Comparison of ENCODE assay signal across 26 mouse cellular contexts in the genomic region with DNA sequence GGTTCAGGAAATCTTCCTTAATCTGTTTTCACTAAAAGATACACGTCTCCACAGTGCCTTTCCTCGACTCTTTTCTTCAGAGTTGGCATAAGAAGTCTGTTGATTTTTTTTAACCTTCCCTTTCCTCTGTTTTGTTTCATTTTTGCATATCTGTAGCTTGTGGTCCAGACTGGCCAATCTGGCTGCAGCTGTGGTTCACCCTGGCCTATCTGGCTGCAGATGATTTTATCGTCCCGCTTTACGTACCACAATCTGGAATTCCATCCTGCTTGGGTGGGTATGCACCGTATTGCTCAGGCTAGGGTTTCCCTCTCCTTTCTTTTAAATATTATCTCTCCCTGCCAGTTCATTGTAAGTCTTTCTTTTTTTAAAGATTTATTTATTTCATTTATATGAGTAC. TPM values are rescaled to one million over a fixed set of nuclear protein-coding genes. Genes with fewer than 3 reads are reported as not detected.
DNase-seq lines count a peak whose midpoint lies in the region; ATAC-seq and TF ChIP-seq lines count a peak whose summit lies in the region.
"Had no signal": no experiment of that assay in that cellular context is flagged by ENCODE, and none has a peak within 500 bp of the region (broad histone marks: within the 10 kb centered on the region; RNA-seq: fewer than 3 reads in every experiment).

No protein-coding gene starts in this region.

- TF ChIP-seq CTCF in MEL (IDR thresholded peaks at IDR 0.05 in 2 of 3, conservative IDR thresholded peaks at IDR 0.05 in 1 of 3; ENCODE audit: control insufficient read depth in 1 of 3, insufficient read depth in 1 of 3, low read depth in 2 of 3, low read length in 3 of 3, poor library complexity in 1 of 3, severe bottlenecking in 1 of 3): no peak

- TF ChIP-seq RAD21 in MEL (IDR thresholded peaks at IDR 0.05; ENCODE audit: low read depth, low read length): no peak

- H3K27ac ChIP-seq in MEL (ENCODE audit: control insufficient read depth, low read depth, low read length): no peak overlapping the region
- H3K27ac ChIP-seq: embryonic facial prominence, embryonic 10.5 days; embryonic facial prominence, embryonic 13.5 days; forebrain, embryonic 12.5 days; forebrain, embryonic 15.5 days; heart, embryonic 15.5 days; hindbrain, embryonic 15.5 days had no signal

- TF ChIP-seq EP300 in MEL (IDR thresholded peaks at IDR 0.05; ENCODE audit: low read depth in 1 of 2, low read length in 2 of 2): no peak

- ATAC-seq in hematopoietic stem cell, adult 5-6 weeks (replicated peaks in 1 of 2; ENCODE audit: insufficient read depth in 1 of 2, low FRiP score in 2 of 2, low TSS enrichment in 1 of 2, low read depth in 1 of 2, poor library complexity in 2 of 2, severe bottlenecking in 2 of 2): peak; percentile 83 to 85
- peak; percentile 68 for ATAC-seq in megakaryocyte-erythroid progenitor cell, adult 5-6 weeks (replicated peaks; ENCODE audit: low FRiP score, low TSS enrichment, poor library complexity, severe bottlenecking)
- ATAC-seq: CD4-positive, CD25-positive, alpha-beta regulatory T cell, adult 4 months; forebrain, embryonic 15.5 days had no signal

- H3K36me3 ChIP-seq in MEL (ENCODE audit: control insufficient read depth in 1 of 2, insufficient read depth in 2 of 2, low read length in 2 of 2): peaks cover 0 to 4% of the 10 kb centered on the region in 2 experiments; a peak in 2 of 4 replicates
- H3K36me3 ChIP-seq: embryonic facial prominence, embryonic 10.5 days; embryonic facial prominence, embryonic 13.5 days; forebrain, embryonic 12.5 days; forebrain, embryonic 15.5 days; heart, embryonic 12.5 days; heart, embryonic 15.5 days; hindbrain, embryonic 15.5 days had no signal

- peak; percentile 56 for DNase-seq in 416B (ENCODE audit: low read depth)
- no peak for DNase-seq in MEL (ENCODE audit: low read depth, low spot score)
- no peak for DNase-seq in ovary, adult 18-20 months (ENCODE audit: low spot score)
- DNase-seq in neural tube, embryonic 10.5 days (ENCODE audit: extremely low spot score, low spot score): no peak
- no peak for DNase-seq in MN1 (ENCODE audit: low spot score)
- DNase-seq: adrenal gland, adult 2 months; adrenal gland, postnatal 14 days; cerebellum, adult 11 months; cerebellum, adult 2 months; cerebellum, adult 9-11 months; cerebellum, postnatal 25 days; embryo, embryonic 11 days; gastrocnemius, postnatal 25 days; heart, postnatal 10 days; heart, postnatal 36 days had no signal

- no peak for TF ChIP-seq POLR2A in MEL (IDR thresholded peaks at IDR 0.05; ENCODE audit: control insufficient read depth in 1 of 2, insufficient read depth in 1 of 2, low read depth in 1 of 2, low read length in 2 of 2, poor library complexity in 1 of 2)

- H3K4me3 ChIP-seq in MEL (ENCODE audit: control insufficient read depth in 1 of 2, insufficient read depth in 1 of 2, low read depth in 2 of 2, low read length in 2 of 2): no peak overlapping the region; a peak in 1 of 4 replicates
- H3K4me3 ChIP-seq: embryonic facial prominence, embryonic 10.5 days; embryonic facial prominence, embryonic 13.5 days; erythroblast, embryonic 14.5 days; forebrain, embryonic 12.5 days; forebrain, embryonic 15.5 days; heart, embryonic 12.5 days; heart, embryonic 15.5 days; hindbrain, embryonic 15.5 days had no signal

- no peaks in the 10 kb centered on the region for H3K9me3 ChIP-seq in MEL (replicated peaks; ENCODE audit: insufficient read depth, low read length)
- H3K9me3 ChIP-seq: embryonic facial prominence, embryonic 10.5 days; embryonic facial prominence, embryonic 13.5 days; forebrain, embryonic 12.5 days; forebrain, embryonic 15.5 days; heart, embryonic 12.5 days; heart, embryonic 15.5 days; hindbrain, embryonic 15.5 days had no signal

- H3K4me1 ChIP-seq in MEL (ENCODE audit: control insufficient read depth in 1 of 2, insufficient read depth in 2 of 2, low read length in 2 of 2): peaks cover 0 to 7% of the 10 kb centered on the region in 2 experiments; a peak in 1 of 4 replicates
- H3K4me1 ChIP-seq: embryonic facial prominence, embryonic 10.5 days; embryonic facial prominence, embryonic 13.5 days; forebrain, embryonic 12.5 days; forebrain, embryonic 15.5 days; heart, embryonic 12.5 days; heart, embryonic 15.5 days; hindbrain, embryonic 15.5 days had no signal

- H3K79me2 ChIP-seq in MEL (ENCODE audit: control insufficient read depth, insufficient read depth, low read length, poor library complexity): no peaks in the 10 kb centered on the region

- H3K27me3 ChIP-seq in MEL (ENCODE audit: control insufficient read depth in 1 of 2, insufficient read depth in 2 of 2, low read length in 2 of 2): no peaks in the 10 kb centered on the region
- H3K27me3 ChIP-seq: embryonic facial prominence, embryonic 13.5 days; forebrain, embryonic 12.5 days; forebrain, embryonic 15.5 days; heart, embryonic 12.5 days; heart, embryonic 15.5 days; hindbrain, embryonic 15.5 days had no signal

- H3K9ac ChIP-seq in MEL (ENCODE audit: control insufficient read depth, low read depth, low read length, poor library complexity, severe bottlenecking): no peak overlapping the region
- H3K9ac ChIP-seq: embryonic facial prominence, embryonic 13.5 days; forebrain, embryonic 12.5 days; forebrain, embryonic 15.5 days; heart, embryonic 12.5 days; heart, embryonic 15.5 days; hindbrain, embryonic 15.5 days had no signal

TF ChIP-seq in MEL, 35 proteins besides CTCF, POLR2A, EP300 and RAD21:
- TF ChIP-seq BHLHE40 (IDR thresholded peaks at IDR 0.05; ENCODE audit: borderline replicate concordance, low read depth, low read length) (no peak), CHD1 (IDR thresholded peaks at IDR 0.05; ENCODE audit: low read depth, low read length) (no peak), MYC (IDR thresholded peaks at IDR 0.05; ENCODE audit: low read depth, low read length) (no peak), MAX (IDR thresholded peaks at IDR 0.05; ENCODE audit: low read length) (no peak), MEF2A (IDR thresholded peaks at IDR 0.05; ENCODE audit: extremely low read depth, insufficient replicate concordance, low read depth, low read length, poor library complexity, severe bottlenecking) (no peak), TAL1 (IDR thresholded peaks at IDR 0.05; ENCODE audit: low read length) (no peak), RCOR1 (IDR thresholded peaks at IDR 0.05; ENCODE audit: low read depth, low read length) (peak; percentile 48; the same call in 1 of the 2 replicates), ZMIZ1 (IDR thresholded peaks at IDR 0.05; ENCODE audit: low read depth, low read length) (no peak), TCF12 (IDR thresholded peaks at IDR 0.05; ENCODE audit: low read depth, low read length) (no peak), GATA1 (IDR thresholded peaks at IDR 0.05; ENCODE audit: low read depth, low read length) (peak; percentile 71), ZNF384 (IDR thresholded peaks at IDR 0.05; ENCODE audit: low read depth, low read length) (0 out of 2 replicates have a peak, but pooled peaks have one; percentile 23), SIN3A (IDR thresholded peaks at IDR 0.05; ENCODE audit: low read length) (no peak), ZKSCAN1 (IDR thresholded peaks at IDR 0.05; ENCODE audit: low read depth, low read length) (no peak), ZC3H11A (IDR thresholded peaks at IDR 0.05; ENCODE audit: low read depth, low read length) (no peak), CHD2 (IDR thresholded peaks at IDR 0.05; ENCODE audit: low read length) (no peak), JUND (IDR thresholded peaks at IDR 0.05; ENCODE audit: low read depth, low read length) (no peak), KAT2A (conservative IDR thresholded peaks at IDR 0.05; ENCODE audit: low read depth, low read length) (no peak), MXI1 (IDR thresholded peaks at IDR 0.05; ENCODE audit: low read depth, low read length) (no peak), HCFC1 (IDR thresholded peaks at IDR 0.05; ENCODE audit: low read depth, low read length) (no peak), ETS1 (IDR thresholded peaks at IDR 0.05; ENCODE audit: low read depth, low read length) (no peak), NELFE (IDR thresholded peaks at IDR 0.05; ENCODE audit: low read depth, low read length) (no peak), NRF1 (IDR thresholded peaks at IDR 0.05; ENCODE audit: insufficient read depth, low read depth, low read length, poor library complexity, severe bottlenecking) (no peak), TBP (IDR thresholded peaks at IDR 0.05; ENCODE audit: low read depth, low read length) (no peak), SMC3 (IDR thresholded peaks at IDR 0.05; ENCODE audit: low read depth, low read length) (no peak), USF2 (IDR thresholded peaks at IDR 0.05; ENCODE audit: borderline replicate concordance in 1 of 2, insufficient read depth in 1 of 2, low read depth in 1 of 2, low read length in 2 of 2) (no peak), MYB (IDR thresholded peaks at IDR 0.05; ENCODE audit: low read depth, low read length) (no peak), GABPA (IDR thresholded peaks at IDR 0.05; ENCODE audit: low read depth, low read length) (no peak)

RNA-seq across cellular contexts. Expression of gene Arrdc3, which starts 37.8 kb away (rescaled TPM):
- 1.3 and 1.5 TPM in 2 replicates for total RNA-seq in MEL (2012; rRNA removed)
- polyA plus RNA-seq in MEL (2012; ENCODE audit: insufficient read depth in 1 of 2, insufficient read length in 2 of 2, low read depth in 1 of 2, low replicate concordance in 2 of 2, missing spikeins in 1 of 2): 1 to 10 TPM in 1 of 2 experiments, not detected in 1; 3.5 TPM
- 54.8 and 81.4 TPM in 2 replicates for total RNA-seq in hematopoietic stem cell, adult 5-6 weeks (2017)
- 17.6 and 32.8 TPM in 2 replicates for total RNA-seq in megakaryocyte-erythroid progenitor cell, adult 5-6 weeks (2014; fragmentation: Nextera tagmentation)
- total RNA-seq in megakaryocyte-erythroid progenitor cell, adult 5-6 weeks (2017): 18.9 and 31.6 TPM in 2 replicates
